Mouse (Mus musculus): ENCODE results near the gene Hist1h2af.
A peak's percentile ranks its signal among the peaks of the same experiment; 100 is the strongest.
"Not testable (repeated sequence)": the region's sequence is repeated elsewhere in the genome, so short reads cannot be mapped to it uniquely, and the experiment has no call there.

Hist1h2af gene

GRCm38 (mm10) chr13:23560699-23561098, 27.0 kb downstream of the Hist1h2af start:
- not testable (repeated sequence) for DNase-seq

GRCm38 (mm10) chr13:23561531-23561882, 27.8 kb downstream of the Hist1h2af start:
- not testable (repeated sequence) for DNase-seq

GRCm38 (mm10) chr13:23561883-23562659, 28.4 kb downstream of the Hist1h2af start, which contains the start of gene Hist1h3e:
Gene Hist1h3e (minus strand): TSS chr13:23562369.
- peak; percentile 93 to 94 for DNase-seq

GRCm38 (mm10) chr13:23562699-23563462, 29.2 kb downstream of the Hist1h2af start:
- DNase-seq, result peak; percentile 49 to 53

GRCm38 (mm10) chr13:23564482-23564881, 30.8 kb downstream of the Hist1h2af start:
- DNase-seq, result no peak

GRCm38 (mm10) chr13:23570261-23571021, 36.7 kb downstream of the Hist1h2af start:
- not testable (repeated sequence) for DNase-seq

GRCm38 (mm10) chr13:23571022-23571503, 37.4 kb downstream of the Hist1h2af start, which contains the start of the genes Hist1h2ae and Hist1h2bg:
Gene Hist1h2ae (minus strand): TSS chr13:23571220.
Gene Hist1h2bg (plus strand): TSS chr13:23571396.
- peak; percentile 59 to 72 for DNase-seq

- not testable (repeated sequence) for DNase-seq
These were observed 38.0 kb downstream of the Hist1h2af start for GRCm38 (mm10) chr13:23571504-23572217.

- DNase-seq, result no peak
These were observed 38.7 kb downstream of the Hist1h2af start for GRCm38 (mm10) chr13:23572218-23573033.

GRCm38 (mm10) chr13:23573034-23573897, 39.6 kb downstream of the Hist1h2af start:
- not testable (repeated sequence) for DNase-seq

- peak; percentile 87 to 89 for DNase-seq
These were observed 40.3 kb downstream of the Hist1h2af start, which contains the start of the genes Hist1h2bf and Hist1h2ad for GRCm38 (mm10) chr13:23573898-23574524. Gene Hist1h2bf (minus strand): TSS chr13:23574196. Gene Hist1h2ad (plus strand): TSS chr13:23574381.

GRCm38 (mm10) chr13:23574546-23575170, 41.0 kb downstream of the Hist1h2af start:
- not testable (repeated sequence) for DNase-seq

- peak in 1 of 2 experiments; percentile 58 for DNase-seq
These were observed 41.7 kb downstream of the Hist1h2af start, which contains the start of gene Hist1h3d for GRCm38 (mm10) chr13:23575271-23575851. Gene Hist1h3d (plus strand): TSS chr13:23575763.

GRCm38 (mm10) chr13:23575864-23576313, 42.2 kb downstream of the Hist1h2af start:
- DNase-seq, result not testable (repeated sequence)

GRCm38 (mm10) chr13:23576351-23576881, 42.7 kb downstream of the Hist1h2af start:
- DNase-seq, result no peak

GRCm38 (mm10) chr13:23576906-23577639, 43.4 kb downstream of the Hist1h2af start:
- DNase-seq, result no peak

GRCm38 (mm10) chr13:23577835-23578234, 44.1 kb downstream of the Hist1h2af start:
- DNase-seq, result no peak

Data from cerebellum, postnatal 14 days (tissue).